Mouse (Mus musculus): ENCODE results near the gene Zfp609. TPM values are rescaled to one million over a fixed set of nuclear protein-coding genes. Genes with fewer than 3 reads are reported as not detected.

Zfp609 gene
- polyA plus RNA-seq, 1 experiment, result 47.0 TPM

DNA sequence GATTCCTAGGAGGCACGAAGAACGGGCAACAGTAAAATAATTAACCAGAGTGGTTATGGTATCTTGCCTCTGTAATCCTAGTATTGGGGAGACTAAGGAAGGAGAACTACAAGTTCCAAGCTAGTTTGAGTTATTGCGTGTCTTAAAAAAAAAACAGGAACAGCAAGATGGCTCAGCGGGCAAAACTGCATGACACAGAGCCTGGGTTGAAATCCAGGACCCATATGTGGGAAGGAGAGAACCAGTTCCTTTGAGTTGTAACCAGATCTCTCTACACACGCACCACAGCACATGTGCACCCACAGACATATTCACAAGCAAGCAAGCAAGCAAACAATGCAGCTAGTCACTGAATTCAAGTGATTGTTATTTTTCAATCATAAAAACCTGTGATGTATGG lies 81.9 kb downstream of the Zfp609 start:
- no peaks in the 10 kb centered on the region for H3K36me3 ChIP-seq (ENCODE audit: control insufficient read depth, insufficient read depth, low read length, poor library complexity, severe bottlenecking)
- no peak overlapping the region for H3K27ac ChIP-seq (ENCODE audit: insufficient read depth, low read length)
- no peak overlapping the region for H3K4me3 ChIP-seq (ENCODE audit: low read depth, low read length)
- no peaks in the 10 kb centered on the region for H3K27me3 ChIP-seq (ENCODE audit: control insufficient read depth, insufficient read depth, low read length, poor library complexity, severe bottlenecking)
- H3K9ac ChIP-seq (ENCODE audit: low read depth, poor library complexity, severe bottlenecking), result no peak overlapping the region
- no peaks in the 10 kb centered on the region for H3K4me1 ChIP-seq (ENCODE audit: control insufficient read depth, insufficient read depth, low read length)
- no peak for TF ChIP-seq EP300 (IDR thresholded peaks at IDR 0.05; ENCODE audit: insufficient read depth, low read depth, low read length)
- no peak for TF ChIP-seq CTCF (IDR thresholded peaks at IDR 0.05; ENCODE audit: low read depth, low read length)
- no peak for TF ChIP-seq POLR2A (IDR thresholded peaks at IDR 0.05; ENCODE audit: insufficient read depth, low read length)
- no peaks in the 10 kb centered on the region for H3K9me3 ChIP-seq (replicated peaks; ENCODE audit: control insufficient read depth, insufficient read depth, low read length, poor library complexity, severe bottlenecking)

DNA sequence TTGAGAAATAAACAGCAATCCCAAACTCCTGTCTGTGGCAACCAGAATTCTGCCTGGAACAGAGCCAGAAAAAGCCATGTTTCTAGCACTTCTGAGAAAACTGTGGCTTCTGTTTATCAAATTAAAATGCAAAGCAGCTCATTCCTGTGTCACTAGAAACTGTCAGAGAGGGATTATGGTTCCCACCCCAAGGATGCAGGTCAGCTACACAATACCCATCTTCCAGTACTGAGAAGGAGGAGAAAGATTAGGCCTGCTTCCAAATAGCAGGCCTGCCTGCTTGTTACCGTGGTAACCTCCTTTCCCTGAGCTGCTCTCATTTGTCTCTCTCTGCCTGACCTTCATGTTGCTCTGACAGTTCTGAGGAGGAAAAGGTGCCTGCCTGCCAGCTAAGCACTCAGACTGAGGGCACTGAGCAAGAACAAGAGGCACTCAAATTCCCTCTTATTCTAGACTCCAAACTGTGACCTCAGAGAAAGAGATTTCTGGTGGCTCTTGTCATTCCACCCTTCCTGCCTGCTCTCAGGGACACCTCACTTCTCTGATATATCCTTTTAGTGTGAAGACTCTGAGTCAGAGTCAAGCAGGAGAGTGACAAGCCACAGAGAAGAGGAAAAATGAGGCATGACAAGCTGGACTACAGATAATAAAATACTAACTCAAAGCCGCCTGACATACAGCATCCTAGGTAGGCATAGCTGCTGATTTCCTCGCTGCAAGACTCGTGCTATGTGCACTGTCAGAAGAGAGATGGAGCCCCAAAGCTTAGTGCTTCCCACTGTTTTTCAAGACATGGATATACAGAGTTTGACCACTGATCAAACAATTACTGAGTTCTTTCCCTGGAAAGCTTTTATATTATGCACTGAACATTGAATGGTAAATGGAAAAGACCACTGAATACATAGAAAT lies 82.9 kb downstream of the Zfp609 start:
- Histone ChIP-seq H3K4me3 (ENCODE audit: low read depth, low read length) (no peak overlapping the region), H3K9me3 (replicated peaks; ENCODE audit: control insufficient read depth, insufficient read depth, low read length, poor library complexity, severe bottlenecking) (no peaks in the 10 kb centered on the region), H3K36me3 (ENCODE audit: control insufficient read depth, insufficient read depth, low read length, poor library complexity, severe bottlenecking) (no peaks in the 10 kb centered on the region), H3K27me3 (ENCODE audit: control insufficient read depth, insufficient read depth, low read length, poor library complexity, severe bottlenecking) (no peaks in the 10 kb centered on the region), H3K4me1 (ENCODE audit: control insufficient read depth, insufficient read depth, low read length) (no peaks in the 10 kb centered on the region), H3K9ac (ENCODE audit: low read depth, poor library complexity, severe bottlenecking) (no peak overlapping the region), H3K27ac (ENCODE audit: insufficient read depth, low read length) (no peak overlapping the region)
- no peak for TF ChIP-seq CTCF (IDR thresholded peaks at IDR 0.05; ENCODE audit: low read depth, low read length)
- no peak for TF ChIP-seq EP300 (IDR thresholded peaks at IDR 0.05; ENCODE audit: insufficient read depth, low read depth, low read length)
- TF ChIP-seq POLR2A (IDR thresholded peaks at IDR 0.05; ENCODE audit: insufficient read depth, low read length), result no peak

GRCm38 (mm10) chr9:65743809-65744170 lies 83.6 kb downstream of the Zfp609 start:
- no peak overlapping the region for H3K27ac ChIP-seq (ENCODE audit: insufficient read depth, low read length)

DNA sequence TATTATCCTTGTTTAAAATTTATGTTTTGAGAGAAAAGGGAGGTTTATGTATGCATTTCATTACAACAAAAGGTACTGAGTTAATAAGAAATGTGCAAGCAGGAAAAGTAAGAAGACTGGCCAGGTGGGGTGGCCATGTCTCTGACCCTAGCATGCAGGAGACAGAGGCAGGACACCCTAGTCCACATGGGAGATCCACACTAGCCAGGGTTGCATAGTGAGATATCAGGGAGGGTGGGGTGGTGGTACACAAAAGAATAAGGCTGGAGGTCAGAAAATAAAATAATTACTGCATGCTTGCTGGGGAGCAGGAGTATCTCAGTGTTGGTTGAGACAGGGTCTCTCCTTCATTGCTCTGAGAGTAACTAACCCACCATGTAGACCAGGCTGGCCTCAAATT lies 84.0 kb downstream of the Zfp609 start:
- Histone ChIP-seq H3K4me3 (ENCODE audit: low read depth, low read length) (no peak overlapping the region), H3K9ac (ENCODE audit: low read depth, poor library complexity, severe bottlenecking) (no peak overlapping the region), H3K27me3 (ENCODE audit: control insufficient read depth, insufficient read depth, low read length, poor library complexity, severe bottlenecking) (no peaks in the 10 kb centered on the region), H3K27ac (ENCODE audit: insufficient read depth, low read length) (no peak overlapping the region), H3K9me3 (replicated peaks; ENCODE audit: control insufficient read depth, insufficient read depth, low read length, poor library complexity, severe bottlenecking) (no peaks in the 10 kb centered on the region), H3K36me3 (ENCODE audit: control insufficient read depth, insufficient read depth, low read length, poor library complexity, severe bottlenecking) (no peaks in the 10 kb centered on the region), H3K4me1 (ENCODE audit: control insufficient read depth, insufficient read depth, low read length) (no peaks in the 10 kb centered on the region)
- TF ChIP-seq EP300 (IDR thresholded peaks at IDR 0.05; ENCODE audit: insufficient read depth, low read depth, low read length) (no peak), CTCF (IDR thresholded peaks at IDR 0.05; ENCODE audit: low read depth, low read length) (no peak)

More at GRCm38 (mm10) chr9:65743809-65744170, 83.6 kb downstream of the Zfp609 start:
- H3K36me3 ChIP-seq (ENCODE audit: control insufficient read depth, insufficient read depth, low read length, poor library complexity, severe bottlenecking), result no peaks in the 10 kb centered on the region
- TF ChIP-seq EP300 (IDR thresholded peaks at IDR 0.05; ENCODE audit: insufficient read depth, low read depth, low read length) (no peak), CTCF (IDR thresholded peaks at IDR 0.05; ENCODE audit: low read depth, low read length) (no peak), POLR2A (IDR thresholded peaks at IDR 0.05; ENCODE audit: insufficient read depth, low read length) (no peak)
- no peaks in the 10 kb centered on the region for H3K4me1 ChIP-seq (ENCODE audit: control insufficient read depth, insufficient read depth, low read length)
- no peaks in the 10 kb centered on the region for H3K9me3 ChIP-seq (replicated peaks; ENCODE audit: control insufficient read depth, insufficient read depth, low read length, poor library complexity, severe bottlenecking)
- H3K9ac ChIP-seq (ENCODE audit: low read depth, poor library complexity, severe bottlenecking), result no peak overlapping the region
- no peak overlapping the region for H3K4me3 ChIP-seq (ENCODE audit: low read depth, low read length)
- no peaks in the 10 kb centered on the region for H3K27me3 ChIP-seq (ENCODE audit: control insufficient read depth, insufficient read depth, low read length, poor library complexity, severe bottlenecking)

DNA sequence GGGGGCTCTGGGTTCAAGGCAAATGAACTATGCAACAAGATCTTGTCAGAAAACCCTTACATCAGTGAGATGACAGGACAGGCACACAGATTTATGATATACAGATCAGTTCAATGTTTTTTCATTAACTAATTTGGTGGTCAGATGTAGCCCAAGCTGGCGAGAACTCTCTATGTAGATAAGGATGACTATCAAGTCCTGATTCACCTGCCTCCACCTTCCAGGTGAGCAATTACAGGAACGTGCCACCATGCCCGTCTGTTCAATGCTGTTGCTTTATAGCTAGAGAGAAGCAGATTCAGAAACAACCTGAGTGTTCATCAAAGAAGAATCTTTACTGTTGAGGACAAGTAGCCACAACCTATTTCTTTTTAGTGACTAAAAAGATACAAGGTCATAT lies 84.6 kb downstream of the Zfp609 start:
- Histone ChIP-seq H3K9me3 (replicated peaks; ENCODE audit: control insufficient read depth, insufficient read depth, low read length, poor library complexity, severe bottlenecking) (no peaks in the 10 kb centered on the region), H3K4me3 (ENCODE audit: low read depth, low read length) (no peak overlapping the region), H3K27me3 (ENCODE audit: control insufficient read depth, insufficient read depth, low read length, poor library complexity, severe bottlenecking) (no peaks in the 10 kb centered on the region), H3K27ac (ENCODE audit: insufficient read depth, low read length) (no peak overlapping the region), H3K4me1 (ENCODE audit: control insufficient read depth, insufficient read depth, low read length) (no peaks in the 10 kb centered on the region), H3K36me3 (ENCODE audit: control insufficient read depth, insufficient read depth, low read length, poor library complexity, severe bottlenecking) (no peaks in the 10 kb centered on the region), H3K9ac (ENCODE audit: low read depth, poor library complexity, severe bottlenecking) (no peak overlapping the region)
- TF ChIP-seq CTCF (IDR thresholded peaks at IDR 0.05; ENCODE audit: low read depth, low read length) (no peak), EP300 (IDR thresholded peaks at IDR 0.05; ENCODE audit: insufficient read depth, low read depth, low read length) (no peak), POLR2A (IDR thresholded peaks at IDR 0.05; ENCODE audit: insufficient read depth, low read length) (no peak)

GRCm38 (mm10) chr9:65741066-65741852 lies 86.1 kb downstream of the Zfp609 start:
- no peaks in the 10 kb centered on the region for H3K27me3 ChIP-seq (ENCODE audit: control insufficient read depth, insufficient read depth, low read length, poor library complexity, severe bottlenecking)
- no peaks in the 10 kb centered on the region for H3K9me3 ChIP-seq (replicated peaks; ENCODE audit: control insufficient read depth, insufficient read depth, low read length, poor library complexity, severe bottlenecking)
- H3K36me3 ChIP-seq (ENCODE audit: control insufficient read depth, insufficient read depth, low read length, poor library complexity, severe bottlenecking), result no peaks in the 10 kb centered on the region
- no peak overlapping the region for H3K4me3 ChIP-seq (ENCODE audit: low read depth, low read length)
- no peaks in the 10 kb centered on the region for H3K4me1 ChIP-seq (ENCODE audit: control insufficient read depth, insufficient read depth, low read length)
- no peak overlapping the region for H3K9ac ChIP-seq (ENCODE audit: low read depth, poor library complexity, severe bottlenecking)
- TF ChIP-seq POLR2A (IDR thresholded peaks at IDR 0.05; ENCODE audit: insufficient read depth, low read length) (no peak), EP300 (IDR thresholded peaks at IDR 0.05; ENCODE audit: insufficient read depth, low read depth, low read length) (no peak), CTCF (IDR thresholded peaks at IDR 0.05; ENCODE audit: low read depth, low read length) (no peak)
- H3K27ac ChIP-seq (ENCODE audit: insufficient read depth, low read length), result no peak overlapping the region

Measured in ES-Bruce4 (cell line).